Mouse (Mus musculus): ENCODE data around the gene Tnnt3. TPM values are rescaled to one million over a fixed set of nuclear protein-coding genes. Genes with fewer than 3 reads are reported as not detected.

Tnnt3 gene
- polyA plus RNA-seq, 1 experiment from 2014 or later = 8.0 TPM

GRCm38 (mm10) chr7:142564955-142565643, 66.5 kb downstream of the Tnnt3 start:
- no peaks in the 10 kb centered on the region for H3K36me3 ChIP-seq (ENCODE audit: control insufficient read depth, insufficient read depth, low read length)
- H3K9me3 ChIP-seq (ENCODE audit: control insufficient read depth, low read length) = no peaks in the 10 kb centered on the region
- no peak overlapping the region for H3K4me2 ChIP-seq (replicated peaks; ENCODE audit: low read depth)
- no peak for TF ChIP-seq CTCF (IDR thresholded peaks at IDR 0.05; ENCODE audit: low read depth)
- no peak for TF ChIP-seq EP300 (optimal IDR thresholded peaks at IDR 0.05)
- DNase-seq (ENCODE audit: low spot score) (no peak), ATAC-seq (ENCODE audit: low FRiP score, low TSS enrichment) (no peak)
- no peaks in the 10 kb centered on the region for H3K27me3 ChIP-seq (ENCODE audit: control insufficient read depth, insufficient read depth, low read length)
- H3K27ac ChIP-seq (replicated peaks) = 0 out of 2 replicates have a peak overlapping the region, but pooled peaks have one; percentile 8
- no peak overlapping the region for H3K9ac ChIP-seq (ENCODE audit: low read length)
- no peak overlapping the region for H3K4me3 ChIP-seq (ENCODE audit: low read depth, low read length)
- H3K4me1 ChIP-seq (replicated peaks; ENCODE audit: control insufficient read depth, insufficient read depth) = peaks cover 11% of the 10 kb centered on the region; the same call in 1 of the 2 replicates
- WGBS = 43% methylated on average over 11 of the region's 11 CpGs

Other genes with a start within 250 kb of the Tnnt3 start
- gene Gm2431, start 240.5 kb upstream of the Tnnt3 start, polyA plus RNA-seq (2015; fragmentation: Nextera tagmentation; extraction: Ambion mirVana) = not detected in 2 replicates
- gene Gm4559, start 224.5 kb upstream of the Tnnt3 start, polyA plus RNA-seq (2015; fragmentation: Nextera tagmentation; extraction: Ambion mirVana) = not detected in 2 replicates
- not detected in 2 replicates for gene Krtap5-1, start 201.7 kb upstream of the Tnnt3 start, polyA plus RNA-seq (2015; fragmentation: Nextera tagmentation; extraction: Ambion mirVana)
- not detected in 2 replicates for gene Krtap5-4, start 195.3 kb upstream of the Tnnt3 start, polyA plus RNA-seq (2015; fragmentation: Nextera tagmentation; extraction: Ambion mirVana)
- gene Ifitm10, start 125.1 kb upstream of the Tnnt3 start, polyA plus RNA-seq (2015; fragmentation: Nextera tagmentation; extraction: Ambion mirVana) = 9.9 and 12.0 TPM in 2 replicates
- 0.80 and 0.81 TPM in 2 replicates for gene Gm49369, start 116.2 kb upstream of the Tnnt3 start, polyA plus RNA-seq (2015; fragmentation: Nextera tagmentation; extraction: Ambion mirVana)
- 798 and 841 TPM in 2 replicates for gene Ctsd, start 110.8 kb upstream of the Tnnt3 start, polyA plus RNA-seq (2015; fragmentation: Nextera tagmentation; extraction: Ambion mirVana)
- gene Syt8, start 64.0 kb upstream of the Tnnt3 start, polyA plus RNA-seq (2015; fragmentation: Nextera tagmentation; extraction: Ambion mirVana) = 70.7 and 78.9 TPM in 2 replicates
- 19.1 and 19.6 TPM in 2 replicates for gene Tnni2, start 57.0 kb upstream of the Tnnt3 start, polyA plus RNA-seq (2015; fragmentation: Nextera tagmentation; extraction: Ambion mirVana)
- 107 and 110 TPM in 2 replicates for gene Lsp1, start 38.0 kb upstream of the Tnnt3 start, polyA plus RNA-seq (2015; fragmentation: Nextera tagmentation; extraction: Ambion mirVana)
- 17.7 and 19.4 TPM in 2 replicates for gene Mrpl23, start 33.9 kb downstream of the Tnnt3 start, polyA plus RNA-seq (2015; fragmentation: Nextera tagmentation; extraction: Ambion mirVana)
- gene Igf2, start 168.0 kb downstream of the Tnnt3 start, polyA plus RNA-seq (2015; fragmentation: Nextera tagmentation; extraction: Ambion mirVana) = 287 and 390 TPM in 2 replicates
- gene Gm49394, start 171.1 kb downstream of the Tnnt3 start, polyA plus RNA-seq (2015; fragmentation: Nextera tagmentation; extraction: Ambion mirVana) = not detected in 2 replicates
- gene Ins2, start 244.5 kb downstream of the Tnnt3 start, polyA plus RNA-seq (2015; fragmentation: Nextera tagmentation; extraction: Ambion mirVana) = 1.7 and 6.5 TPM in 2 replicates

Measured in stomach, postnatal 0 days (tissue).